Mouse (Mus musculus) adrenal gland, postnatal 25 days (tissue): ENCODE measurements around the gene Zfp688. TPM values are rescaled to one million over a fixed set of nuclear protein-coding genes. Genes with fewer than 3 reads are reported as not detected.
"Not testable (repeated sequence)": the region's sequence is repeated elsewhere in the genome, so short reads cannot be mapped to it uniquely, and the experiment has no call there.

Source experiments
- DNase-seq: peaks from one replicate; pipeline ENCODE4 v3.0.0; 2021; ENCODE audit warnings: mixed read lengths
- long read RNA-seq: library from polyadenylated mRNA; stranded (forward); transcript quantifications from one replicate; pipeline ENCODE4 v2.0.0, GENCODE M21; 2021
- total RNA-seq: library from RNA; stranded (reverse); gene quantifications from 2 replicates; pipeline ENCODE4 v1.2.3, GENCODE M21; 2021

The Zfp688 gene
- total RNA-seq: 13.3 and 23.3 TPM in 2 replicates
- long read RNA-seq, transcript Zfp688-201 (3 exons, 1,015 nt): major isoform, 5 of 18 reads
- long read RNA-seq, partial matches to known transcripts: 1 of 18 reads
- long read RNA-seq, other reads (novel, unspliced or antisense): 7 of 18 reads

- peak; percentile 97 for DNase-seq
Measured at GRCm38 (mm10) chr7:127421388-127422191, at the start of gene Zfp688. Gene Zfp688, minus strand, starts transcription at chr7:127422068.

- peak; percentile 59 for DNase-seq
Measured at GRCm38 (mm10) chr7:127471646-127472010, 49.8 kb upstream of the Zfp688 start.

- DNase-seq: peak; percentile 86
Measured at GRCm38 (mm10) chr7:127470743-127471645, 49.1 kb upstream of the Zfp688 start.

- no peak for DNase-seq
Measured at GRCm38 (mm10) chr7:127470011-127470715, 48.3 kb upstream of the Zfp688 start.

- no peak for DNase-seq
Measured at GRCm38 (mm10) chr7:127466606-127467005, 44.7 kb upstream of the Zfp688 start.

GRCm38 (mm10) chr7:127465670-127466069, 43.8 kb upstream of the Zfp688 start:
- DNase-seq: not testable (repeated sequence)

GRCm38 (mm10) chr7:127465191-127465590, 43.3 kb upstream of the Zfp688 start:
- no peak for DNase-seq

GRCm38 (mm10) chr7:127459311-127459710, 37.4 kb upstream of the Zfp688 start, which contains the start of gene Prr14:
Gene Prr14, plus strand, starts transcription at chr7:127459611.
- not testable (repeated sequence) for DNase-seq

GRCm38 (mm10) chr7:127458371-127459122, 36.7 kb upstream of the Zfp688 start:
- not testable (repeated sequence) for DNase-seq

GRCm38 (mm10) chr7:127454905-127455304, 33.0 kb upstream of the Zfp688 start:
- DNase-seq: no peak

GRCm38 (mm10) chr7:127453056-127453455, 31.2 kb upstream of the Zfp688 start:
- DNase-seq: no peak

- DNase-seq: no peak
Measured at GRCm38 (mm10) chr7:127449966-127450365, 28.1 kb upstream of the Zfp688 start.

- peak; percentile 86 for DNase-seq
Measured at GRCm38 (mm10) chr7:127448521-127449300, 26.8 kb upstream of the Zfp688 start, which contains the start of gene Zfp689. Gene Zfp689, minus strand, starts transcription at chr7:127449158.

- no peak for DNase-seq
Measured at GRCm38 (mm10) chr7:127443976-127444375, 22.1 kb upstream of the Zfp688 start.

- no peak for DNase-seq
Measured at GRCm38 (mm10) chr7:127437724-127438123, 15.9 kb upstream of the Zfp688 start.

- DNase-seq: no peak
Measured at GRCm38 (mm10) chr7:127435206-127435605, 13.3 kb upstream of the Zfp688 start.

- no peak for DNase-seq
Measured at GRCm38 (mm10) chr7:127426354-127426753, 4.5 kb upstream of the Zfp688 start.

- no peak for DNase-seq
Measured at GRCm38 (mm10) chr7:127425911-127426310, 4.0 kb upstream of the Zfp688 start.

- DNase-seq: no peak
Measured at GRCm38 (mm10) chr7:127425291-127425690, 3.4 kb upstream of the Zfp688 start.

- DNase-seq: peak; percentile 19
Measured at GRCm38 (mm10) chr7:127422247-127422646, 379 bp upstream of the Zfp688 start.
